Mouse (Mus musculus) stomach, embryonic 16.5 days (tissue): ENCODE data around the gene En2. TPM values are rescaled to one million over a fixed set of nuclear protein-coding genes. Genes with fewer than 3 reads are reported as not detected.
A peak's percentile ranks its signal among the peaks of the same experiment; 100 is the strongest.

Experiments
- ATAC-seq: fragments of 200-750 bp; cut with Nextera tagmentation; 2 replicates; pipeline ENCODE4 v1.8.0; 2017; ENCODE audit warnings: moderate number of reproducible peaks, moderate TSS enrichment; ENCODE audit not compliant: insufficient read depth, low FRiP score
- H3K27ac ChIP-seq: fragments of 300-500 bp; sonication (generic); 2 replicates; pipeline ENCODE4 v1.5.1; 2014; ENCODE audit warnings: low read length
- H3K27me3 ChIP-seq: fragments of 300-500 bp; sonication (generic); 2 replicates; pipeline ENCODE4 v1.6.1; 2014; ENCODE audit warnings: low read length, control low read depth, mixed read lengths; ENCODE audit not compliant: control insufficient read depth, insufficient read depth
- H3K36me3 ChIP-seq: fragments of 300-500 bp; sonication (generic); 2 replicates; pipeline ENCODE4 v1.6.1; 2014; ENCODE audit warnings: low read length; ENCODE audit not compliant: control insufficient read depth, insufficient read depth
- H3K4me1 ChIP-seq: fragments of 300-500 bp; sonication (generic); 2 replicates; pipeline ENCODE4 v1.6.1; 2014; ENCODE audit warnings: low read length, control low read depth, mixed read lengths; ENCODE audit not compliant: control insufficient read depth, insufficient read depth
- H3K4me2 ChIP-seq: fragments of 300-500 bp; sonication (generic); 2 replicates; pipeline ENCODE4 v1.6.1; 2014; ENCODE audit warnings: low read depth, low read length, mixed read lengths
- H3K4me3 ChIP-seq: fragments of 300-500 bp; sonication (generic); replicated peaks from 2 replicates; pipeline ENCODE4 v1.5.1; 2014; ENCODE audit warnings: mild to moderate bottlenecking, low read length
- H3K9ac ChIP-seq: fragments of 300-500 bp; sonication (generic); 2 replicates; pipeline ENCODE4 v1.6.1; 2014; ENCODE audit warnings: low read length
- H3K9me3 ChIP-seq: fragments of 300-500 bp; sonication (generic); replicated peaks from 2 replicates; pipeline ENCODE4 v1.6.1; 2016; ENCODE audit warnings: low read length, control low read depth; ENCODE audit not compliant: control insufficient read depth
- WGBS: fragments of 180-500 bp; shearing (Covaris S2); extraction: QIAGEN DNeasy Blood & Tissue Kit; methylation state at CpG from one replicate; pipeline ENCODE4 v1.1.7; 2014; 5-methylcytosine and 5-hydroxymethylcytosine counted together
- polyA plus RNA-seq: library from polyadenylated mRNA; unstranded; fragments of >200 nt; fragmentation: Nextera tagmentation; extraction: Ambion mirVana; gene quantifications from 2 replicates; pipeline ENCODE4 v1.2.1, GENCODE M21; 2015

En2 gene
- polyA plus RNA-seq, 1 experiment from 2014 or later = not detected

DNA sequence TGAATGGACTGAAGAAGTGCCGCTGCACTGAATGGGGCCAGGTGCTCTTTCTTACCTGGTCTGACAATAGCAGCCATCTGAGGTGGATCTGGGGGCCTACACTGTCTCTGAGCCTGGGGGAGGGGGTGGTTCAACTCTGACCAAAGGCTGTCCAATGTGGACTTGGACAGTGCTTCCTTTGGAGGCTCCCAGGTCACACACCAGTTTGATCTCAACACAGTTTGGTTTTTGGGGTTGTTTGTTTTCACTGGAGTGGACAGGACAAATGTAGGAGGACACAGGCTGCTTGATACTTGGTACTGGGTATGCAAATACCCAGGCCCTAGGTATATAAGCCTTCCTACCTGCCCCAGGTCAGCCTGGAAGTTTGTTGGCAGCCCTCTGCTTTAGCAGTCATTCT, 8.2 kb downstream of the En2 start:
- Histone ChIP-seq H3K9me3 (no peaks in the 10 kb centered on the region), H3K4me1 (no peaks in the 10 kb centered on the region), H3K36me3 (no peaks in the 10 kb centered on the region), H3K27me3 (peaks cover 90% of the 10 kb centered on the region), H3K4me2 (no peak overlapping the region), H3K27ac (no peak overlapping the region), H3K9ac (no peak overlapping the region), H3K4me3 (no peak overlapping the region)
- WGBS = 0% methylated on average over 1 of the region's 1 CpGs
- ATAC-seq = no peak

DNA sequence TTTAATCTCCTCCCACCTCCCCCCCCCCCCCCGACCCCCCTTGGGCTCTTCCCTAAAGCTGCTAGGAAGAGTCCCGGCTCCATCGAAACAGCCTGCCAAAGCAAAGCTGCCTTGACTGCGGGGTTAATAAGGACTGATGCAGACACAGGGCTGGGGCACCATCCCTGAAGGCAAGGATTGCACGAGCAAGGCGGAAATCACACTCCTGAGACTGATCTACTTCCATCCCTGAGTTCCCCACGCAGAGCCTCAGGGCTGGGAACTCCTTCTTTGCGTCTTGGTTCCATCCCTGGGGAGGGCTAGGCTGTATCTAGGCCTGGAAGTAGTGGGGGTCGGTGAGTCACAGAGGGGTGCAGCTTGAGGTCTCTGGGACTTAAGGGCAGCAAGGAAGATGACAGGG, 8.6 kb downstream of the En2 start:
- 2% methylated on average over 8 of the region's 9 CpGs for WGBS
- Histone ChIP-seq H3K9ac (no peak overlapping the region), H3K9me3 (no peaks in the 10 kb centered on the region), H3K36me3 (no peaks in the 10 kb centered on the region), H3K27ac (no peak overlapping the region), H3K27me3 (peaks cover 90% of the 10 kb centered on the region), H3K4me2 (no peak overlapping the region), H3K4me1 (no peaks in the 10 kb centered on the region), H3K4me3 (no peak overlapping the region)
- no peak for ATAC-seq

DNA sequence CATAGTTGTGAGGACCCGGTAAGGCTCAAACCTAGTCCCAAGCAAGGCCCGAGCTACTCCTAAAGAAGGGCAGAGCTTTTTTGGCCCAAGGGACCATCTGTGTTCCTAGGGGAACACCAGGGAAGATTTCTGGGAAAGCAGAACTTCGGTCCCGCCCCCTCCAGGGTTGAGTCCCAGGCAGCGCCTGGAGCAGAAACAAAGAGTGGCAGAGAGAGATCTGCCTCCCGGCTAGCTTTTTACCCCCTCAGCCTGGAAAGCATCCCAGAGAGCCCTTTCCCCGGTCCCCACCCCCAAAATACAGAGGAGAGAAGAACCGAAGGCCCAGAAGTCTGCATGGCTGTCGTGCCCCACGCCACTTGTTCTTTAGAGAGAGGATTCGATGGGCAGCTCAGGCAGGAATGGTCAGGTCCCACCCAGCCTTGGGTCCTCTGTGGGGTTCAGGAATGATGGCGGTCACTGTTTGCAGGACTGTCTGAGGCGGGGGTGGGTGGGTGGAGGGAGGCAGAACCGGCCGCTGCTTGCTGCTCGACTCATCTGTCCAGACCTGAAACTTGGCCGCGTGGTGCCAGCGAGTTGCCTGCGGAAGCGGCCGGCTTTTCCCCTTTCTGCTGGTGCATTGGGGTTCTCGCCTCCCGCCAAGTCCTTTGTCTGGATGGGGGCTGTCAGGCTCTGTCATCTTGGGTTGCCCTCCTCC, 9.5 kb downstream of the En2 start:
- Histone ChIP-seq H3K4me2 (no peak overlapping the region), H3K27me3 (peaks cover 84% of the 10 kb centered on the region), H3K36me3 (no peaks in the 10 kb centered on the region), H3K27ac (no peak overlapping the region), H3K4me1 (no peaks in the 10 kb centered on the region), H3K9ac (no peak overlapping the region), H3K4me3 (no peak overlapping the region), H3K9me3 (no peaks in the 10 kb centered on the region)
- WGBS = 2% methylated on average over 24 of the region's 24 CpGs
- peak; percentile 29; the same call in 1 of the 2 replicates for ATAC-seq

DNA sequence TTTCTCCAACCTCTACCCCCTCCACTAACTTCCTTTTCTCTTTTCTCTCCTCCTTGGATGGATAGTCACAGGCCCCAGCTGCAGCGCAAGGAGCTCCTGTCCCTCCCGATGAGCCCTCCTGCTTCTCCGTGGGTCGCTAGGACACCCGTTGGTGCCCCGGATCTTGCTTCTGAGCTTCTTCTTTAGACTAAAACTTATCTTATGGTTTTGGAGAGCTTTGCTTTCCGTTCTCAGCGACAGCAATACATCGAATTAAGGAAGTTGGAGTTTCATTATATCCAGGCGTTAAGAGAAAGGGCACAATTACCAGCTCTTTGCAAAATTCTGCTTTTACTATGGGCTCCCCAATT, 10.1 kb downstream of the En2 start:
- H3K9ac ChIP-seq = no peak overlapping the region
- H3K9me3 ChIP-seq = no peaks in the 10 kb centered on the region
- no peak overlapping the region for H3K4me2 ChIP-seq
- no peak for ATAC-seq
- H3K27me3 ChIP-seq = peaks cover 86% of the 10 kb centered on the region
- no peaks in the 10 kb centered on the region for H3K4me1 ChIP-seq
- no peak overlapping the region for H3K4me3 ChIP-seq
- 2% methylated on average over 10 of the region's 10 CpGs for WGBS
- no peaks in the 10 kb centered on the region for H3K36me3 ChIP-seq
- H3K27ac ChIP-seq = no peak overlapping the region

DNA sequence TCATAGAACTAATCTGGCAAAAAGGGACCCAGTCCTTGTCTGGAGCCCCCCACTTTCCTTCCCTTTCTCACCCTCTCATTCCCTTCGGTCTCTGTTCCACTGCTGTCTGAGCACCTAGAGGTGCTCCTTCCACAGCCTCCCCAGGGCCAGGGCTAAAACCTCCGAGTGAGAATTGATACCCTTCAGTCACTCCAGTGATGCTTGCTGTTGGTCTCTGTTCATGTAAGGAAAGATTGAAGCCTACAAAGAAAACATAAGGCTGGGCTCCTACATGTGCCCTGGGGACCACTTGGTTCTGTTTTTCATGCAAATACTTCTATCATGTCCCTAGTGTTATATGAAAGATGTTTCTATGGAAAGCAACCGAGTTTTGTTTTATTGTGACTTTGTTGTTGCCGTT, 10.5 kb downstream of the En2 start:
- WGBS = 6% methylated on average over 4 of the region's 4 CpGs
- Histone ChIP-seq H3K4me3 (no peak overlapping the region), H3K27me3 (peaks cover 86% of the 10 kb centered on the region), H3K4me1 (no peaks in the 10 kb centered on the region), H3K27ac (no peak overlapping the region), H3K9ac (no peak overlapping the region), H3K4me2 (no peak overlapping the region), H3K9me3 (no peaks in the 10 kb centered on the region), H3K36me3 (no peaks in the 10 kb centered on the region)
- ATAC-seq = no peak

DNA sequence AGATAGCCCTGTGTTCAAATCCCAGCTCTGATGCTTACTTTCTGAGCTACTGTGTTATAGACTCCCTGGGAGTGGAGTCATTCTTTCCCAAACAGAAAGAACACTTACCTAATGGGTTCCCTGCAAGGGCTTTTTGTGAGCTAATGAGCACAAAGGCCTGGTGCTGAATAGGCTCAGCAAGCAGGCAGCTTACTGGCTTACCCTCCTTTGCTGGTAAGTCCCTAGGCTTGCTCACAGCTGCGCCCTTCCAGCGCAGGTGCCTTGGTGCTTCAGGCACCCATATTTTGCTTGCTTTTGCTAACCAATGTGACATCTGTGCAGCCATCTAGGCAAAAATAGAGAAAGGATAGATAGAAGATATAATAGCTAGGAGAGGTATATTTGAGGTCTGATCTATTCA, 11.1 kb downstream of the En2 start:
- 3% methylated on average over 2 of the region's 2 CpGs for WGBS
- H3K4me2 ChIP-seq = no peak overlapping the region
- peaks cover 87% of the 10 kb centered on the region for H3K27me3 ChIP-seq
- no peaks in the 10 kb centered on the region for H3K36me3 ChIP-seq
- H3K9ac ChIP-seq = no peak overlapping the region
- no peaks in the 10 kb centered on the region for H3K9me3 ChIP-seq
- H3K27ac ChIP-seq = no peak overlapping the region
- no peaks in the 10 kb centered on the region for H3K4me1 ChIP-seq
- no peak for ATAC-seq
- H3K4me3 ChIP-seq = no peak overlapping the region

DNA sequence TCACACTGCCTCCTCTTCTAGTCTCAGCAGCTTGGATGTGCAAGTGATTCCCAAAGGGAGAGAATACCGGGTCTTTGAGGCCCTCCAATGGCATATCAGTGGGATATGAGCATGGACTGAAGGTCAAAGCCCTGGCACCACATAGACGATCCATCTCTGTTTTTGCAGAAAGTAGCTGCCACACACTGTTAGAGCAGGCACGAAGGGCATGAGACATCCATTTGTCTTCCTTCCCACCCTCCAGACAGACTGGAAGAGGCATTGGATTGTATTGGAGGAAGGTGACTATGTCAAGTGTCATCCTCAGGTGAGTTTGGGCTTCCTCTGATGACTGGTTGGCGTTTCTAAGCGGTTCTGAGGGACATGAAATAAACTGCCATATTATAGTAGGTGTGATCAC, 12.8 kb downstream of the En2 start:
- ATAC-seq = no peak
- Histone ChIP-seq H3K4me2 (no peak overlapping the region), H3K27me3 (peaks cover 70% of the 10 kb centered on the region), H3K4me1 (no peaks in the 10 kb centered on the region), H3K27ac (no peak overlapping the region), H3K9me3 (no peaks in the 10 kb centered on the region), H3K4me3 (no peak overlapping the region), H3K36me3 (no peaks in the 10 kb centered on the region), H3K9ac (no peak overlapping the region)
- 27% methylated on average over 5 of the region's 5 CpGs for WGBS

DNA sequence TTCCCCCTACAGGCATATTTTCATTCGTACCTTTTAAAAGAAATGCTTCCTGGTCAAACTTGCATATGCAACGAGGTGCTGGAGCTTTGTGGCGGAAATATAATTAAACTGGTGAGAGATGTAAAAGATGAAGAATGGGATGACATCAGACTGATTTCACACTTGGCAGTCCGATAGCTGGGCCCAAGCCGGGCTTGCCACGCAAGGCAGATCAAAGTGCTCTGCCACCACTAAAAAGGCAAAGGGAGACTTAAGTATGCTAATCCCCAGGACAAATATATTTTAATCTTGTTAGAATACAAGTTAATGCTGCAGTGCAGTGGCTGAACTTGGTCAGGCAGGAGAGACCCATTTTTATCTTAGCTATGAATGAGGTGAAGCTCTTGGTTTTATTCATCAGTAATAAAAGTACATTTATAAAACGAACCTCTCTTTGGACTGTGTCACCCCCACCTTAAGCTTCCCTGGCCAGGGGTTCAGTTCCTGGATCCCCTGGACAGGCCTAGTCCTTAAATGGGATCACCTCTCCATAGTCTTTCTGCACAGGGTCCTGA, 13.8 kb downstream of the En2 start:
- Histone ChIP-seq H3K4me3 (no peak overlapping the region), H3K36me3 (no peaks in the 10 kb centered on the region), H3K9ac (no peak overlapping the region), H3K4me2 (no peak overlapping the region), H3K27me3 (peaks cover 60% of the 10 kb centered on the region), H3K4me1 (no peaks in the 10 kb centered on the region), H3K9me3 (no peaks in the 10 kb centered on the region), H3K27ac (no peak overlapping the region)
- no peak for ATAC-seq
- WGBS = 35% methylated on average over 7 of the region's 7 CpGs

DNA sequence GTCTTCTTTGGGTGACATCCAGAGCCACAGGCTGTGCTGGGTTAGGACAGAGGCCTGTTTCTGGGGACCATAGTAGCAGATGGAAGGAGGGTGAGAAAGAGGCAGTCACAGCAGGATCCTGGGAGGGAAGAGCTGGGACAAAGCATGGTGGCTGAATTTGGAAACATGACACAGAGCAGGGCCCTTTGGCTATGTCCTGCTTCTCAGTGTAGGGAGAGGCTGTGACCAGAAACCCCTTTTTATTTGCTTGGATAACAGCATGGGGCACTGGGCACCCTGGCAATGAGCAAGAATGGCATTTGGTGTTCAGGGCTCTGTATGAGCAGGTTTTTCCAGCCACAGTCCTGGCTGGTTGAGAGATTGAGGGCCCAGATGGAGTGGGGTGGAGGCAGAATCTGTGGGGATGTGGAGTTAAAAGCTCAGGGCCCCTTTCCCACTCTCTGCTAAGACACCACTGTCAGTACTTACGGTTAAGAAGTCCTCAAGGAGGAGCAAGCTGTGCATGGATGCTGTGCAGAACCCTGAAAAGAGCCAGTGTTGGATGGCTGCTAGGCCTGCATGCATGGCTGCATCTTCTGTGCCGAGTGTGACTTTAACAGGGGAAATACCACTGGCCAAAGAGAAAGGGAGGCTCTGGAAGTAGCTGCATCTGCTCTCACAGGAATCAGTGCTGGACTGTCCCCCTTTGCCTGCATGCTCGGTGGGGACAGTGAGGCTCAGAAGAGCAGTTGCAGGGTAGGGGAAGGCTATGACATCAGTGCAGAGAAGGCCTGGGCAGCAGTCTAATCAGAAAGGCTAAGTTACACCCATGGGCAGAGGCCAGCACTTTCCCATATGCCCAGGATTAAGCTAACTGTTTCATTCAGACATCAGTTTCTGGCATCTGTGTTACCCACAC, 26.0 kb downstream of the En2 start:
- no peak overlapping the region for H3K9ac ChIP-seq
- no peak for ATAC-seq

More for the DNA sequence above, 26.0 kb downstream of the En2 start:
- no peak overlapping the region for H3K4me2 ChIP-seq
- no peaks in the 10 kb centered on the region for H3K4me1 ChIP-seq
- H3K27ac ChIP-seq = no peak overlapping the region
- no peaks in the 10 kb centered on the region; the same call in 1 of the 2 replicates for H3K27me3 ChIP-seq
- no peak overlapping the region for H3K4me3 ChIP-seq
- WGBS = 51% methylated on average over 3 of the region's 3 CpGs
- no peaks in the 10 kb centered on the region for H3K9me3 ChIP-seq
- H3K36me3 ChIP-seq = no peaks in the 10 kb centered on the region
